Mouse (Mus musculus) heart, adult 18-20 months (tissue): ENCODE data around the gene Clec5a. TPM values are rescaled to one million over a fixed set of nuclear protein-coding genes. Genes with fewer than 3 reads are reported as not detected.
"Not testable (repeated sequence)": the region's sequence is repeated elsewhere in the genome, so short reads cannot be mapped to it uniquely, and the experiment has no call there.

Experiments
- DNase-seq, 2 experiments: peaks; one replicate each; pipeline ENCODE4 v3.0.0; 2021 to 2022; ENCODE audit warnings: mixed read lengths in 1 of 2
- long read RNA-seq, 2 experiments: library from polyadenylated mRNA; stranded (forward); transcript quantifications; one replicate each; pipeline ENCODE4 v2.0.0; 2021
- total RNA-seq, 2 experiments: library from RNA; stranded (reverse); gene quantifications; 2 replicates each; pipeline ENCODE4 v1.2.3; 2021

The Clec5a gene
- total RNA-seq, result under 1 TPM; 0.54 to 0.92 TPM
- long read RNA-seq, experiment 1, partial matches to known transcripts, result 0 of 1 reads
- long read RNA-seq, experiment 1, other reads (novel, unspliced or antisense), result 0 of 1 reads
- long read RNA-seq, experiment 2, partial matches to known transcripts, result 0 of 1 reads
- long read RNA-seq, experiment 2, other reads (novel, unspliced or antisense), result 0 of 1 reads

- DNase-seq, result peak; percentile 4 to 14
Measured at GRCm38 (mm10) chr6:40585645-40586044, at the start of gene Clec5a. TSS of gene Clec5a (minus strand) at chr6:40585821.

- no peak for DNase-seq
Measured at GRCm38 (mm10) chr6:40634640-40635071, 49.0 kb upstream of the Clec5a start.

DNA sequence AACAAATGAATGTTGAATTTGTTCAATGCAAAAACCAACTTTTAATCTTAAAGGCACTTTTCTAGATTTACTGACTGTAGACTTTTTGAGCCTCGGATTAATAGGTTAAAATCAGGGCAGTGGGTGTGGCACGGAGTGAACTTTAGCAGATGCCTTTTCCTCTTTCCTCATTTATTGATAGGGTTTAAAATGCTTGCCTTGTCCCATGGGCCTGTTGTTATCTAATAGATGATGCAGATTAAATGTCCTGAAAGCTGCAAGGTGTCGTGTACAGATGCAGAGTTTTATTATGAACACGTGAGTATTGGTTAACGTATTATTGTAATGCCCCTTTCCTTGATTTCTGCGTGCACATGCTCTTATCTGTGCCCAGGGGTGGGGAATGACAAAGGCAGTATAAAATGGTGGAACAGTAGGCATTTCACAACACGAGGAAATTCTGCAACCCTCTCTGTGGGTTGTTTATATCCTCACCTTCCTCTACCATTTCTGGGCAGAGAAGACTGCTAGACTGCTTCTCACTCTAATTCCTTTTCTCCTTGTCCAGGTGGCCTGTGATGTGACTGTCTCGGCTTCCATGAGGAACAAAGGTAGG lies 42.9 kb upstream of the Clec5a start, which contains the start of gene Mgam:
Gene Mgam (plus strand): TSS at position 426 of the 595 bp plus-strand sequence.
- DNase-seq, result no peak

DNA sequence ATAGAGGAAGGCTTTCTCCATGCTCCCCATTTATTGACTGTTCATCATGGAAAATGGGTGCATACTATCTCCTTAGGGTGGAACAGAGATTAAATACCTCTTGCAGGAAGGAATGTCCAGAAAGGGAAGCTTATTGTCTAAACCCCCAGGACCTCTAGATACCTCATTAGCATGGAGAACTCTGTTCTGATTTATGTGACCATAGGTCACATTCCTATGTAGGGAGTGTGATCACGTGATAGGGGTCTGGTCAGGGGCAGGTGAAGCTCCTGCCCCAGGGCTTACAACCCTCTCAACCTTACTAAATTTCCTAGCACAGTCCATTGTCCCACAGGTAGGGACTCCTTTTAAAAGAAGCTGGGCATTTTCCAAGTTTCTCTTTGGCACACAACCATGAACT lies 40.5 kb upstream of the Clec5a start:
- no peak for DNase-seq

DNA sequence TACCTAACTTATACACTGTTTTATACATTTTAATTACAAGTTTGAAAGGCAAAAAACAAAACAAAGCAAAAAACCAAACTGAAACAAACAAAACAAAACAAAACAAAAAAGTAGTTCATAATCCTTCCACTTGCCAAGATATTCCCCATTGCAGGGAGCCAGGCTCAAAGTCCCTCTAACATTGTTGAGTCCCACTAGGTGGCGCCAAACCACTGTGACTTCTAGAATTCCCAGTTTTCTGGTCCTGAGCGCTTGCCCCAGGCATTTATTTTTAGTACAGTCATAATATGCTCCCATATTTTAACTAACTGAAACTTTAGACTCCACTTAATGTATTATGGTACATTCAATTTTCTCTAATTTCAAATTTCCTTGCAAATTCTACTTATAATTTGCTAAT lies 32.3 kb upstream of the Clec5a start:
- DNase-seq, result peak; percentile 27 to 78

GRCm38 (mm10) chr6:40613260-40613852 lies 27.7 kb upstream of the Clec5a start, which contains the start of gene Tas2r138:
TSS of gene Tas2r138 (minus strand) at chr6:40613310.
- DNase-seq, result no peak

GRCm38 (mm10) chr6:40610244-40610643 lies 24.6 kb upstream of the Clec5a start:
- no peak for DNase-seq

- DNase-seq, result peak; percentile 28 to 39
Measured at GRCm38 (mm10) chr6:40607431-40607830, 21.8 kb upstream of the Clec5a start.

GRCm38 (mm10) chr6:40598546-40598945 lies 12.9 kb upstream of the Clec5a start:
- not testable (repeated sequence) for DNase-seq

GRCm38 (mm10) chr6:40594804-40595550 lies 9.4 kb upstream of the Clec5a start:
- DNase-seq, result no peak

GRCm38 (mm10) chr6:40588346-40588745 lies 2.7 kb upstream of the Clec5a start:
- DNase-seq, result no peak

DNA sequence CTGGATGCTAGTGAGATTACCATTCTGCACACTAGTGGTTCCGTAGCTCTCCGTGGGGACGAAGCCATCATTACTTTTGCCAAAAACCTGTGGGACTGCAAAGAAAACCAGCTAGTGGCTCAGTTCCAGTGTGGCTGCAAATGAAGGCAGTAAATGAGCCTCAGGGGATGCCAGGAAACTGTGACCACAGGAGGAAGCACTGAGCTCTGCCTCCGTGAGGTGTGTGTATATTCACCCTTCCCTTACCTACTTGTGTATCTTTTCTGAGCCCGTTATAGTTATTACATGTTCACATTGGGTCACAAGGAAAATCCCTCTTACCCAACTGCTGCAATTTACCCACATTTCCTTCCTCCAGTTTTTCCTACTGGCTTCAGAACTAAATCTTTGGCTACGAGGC lies 1.3 kb downstream of the Clec5a start:
- DNase-seq, result no peak

- peak; percentile 5 to 37 for DNase-seq
Measured at GRCm38 (mm10) chr6:40576305-40576704, 9.3 kb downstream of the Clec5a start.

DNA sequence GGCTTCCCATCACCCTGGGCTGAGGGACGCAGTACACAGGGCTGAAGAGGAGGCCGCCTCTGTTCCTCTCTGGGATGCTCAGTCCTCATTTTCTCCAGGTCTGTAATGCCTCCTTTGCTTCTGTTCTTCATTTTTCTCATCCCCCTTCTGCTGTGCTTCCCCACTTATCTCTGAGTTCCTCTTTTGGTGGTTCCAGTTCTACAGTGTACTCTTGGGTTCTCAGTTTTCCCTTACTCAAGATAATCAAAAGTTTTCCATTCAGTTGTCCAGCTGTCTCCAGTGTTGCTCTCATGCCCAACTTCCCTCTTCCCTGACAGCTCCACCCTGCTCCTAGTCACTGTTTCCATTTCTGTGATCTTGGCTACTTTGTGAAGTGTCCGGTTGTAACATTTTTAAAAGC lies 12.0 kb downstream of the Clec5a start:
- peak in 1 of 2 experiments; percentile 38 for DNase-seq

DNA sequence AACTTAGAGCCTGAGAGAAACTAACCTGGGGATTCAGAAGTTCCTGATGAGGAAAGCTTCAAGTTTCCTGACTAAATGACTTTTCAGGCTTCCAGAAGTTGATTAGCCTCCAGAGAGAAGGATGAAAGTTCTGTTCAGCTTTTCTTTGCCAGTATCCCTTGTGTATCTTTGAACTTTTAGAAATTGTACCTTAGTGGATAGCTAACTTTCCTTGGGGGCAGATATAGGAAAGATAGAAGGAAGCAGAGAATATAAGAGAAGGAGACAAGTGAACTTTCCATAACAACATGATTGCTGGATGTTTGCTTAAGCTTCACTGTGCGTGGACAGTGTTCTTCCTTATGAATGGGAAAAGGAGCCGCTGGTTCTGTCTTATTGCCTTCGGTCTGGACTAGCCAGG lies 16.4 kb downstream of the Clec5a start, which contains the start of gene Olfr460:
Gene Olfr460 (plus strand): TSS at position 301 of the 400 bp plus-strand sequence.
- DNase-seq, result no peak

DNA sequence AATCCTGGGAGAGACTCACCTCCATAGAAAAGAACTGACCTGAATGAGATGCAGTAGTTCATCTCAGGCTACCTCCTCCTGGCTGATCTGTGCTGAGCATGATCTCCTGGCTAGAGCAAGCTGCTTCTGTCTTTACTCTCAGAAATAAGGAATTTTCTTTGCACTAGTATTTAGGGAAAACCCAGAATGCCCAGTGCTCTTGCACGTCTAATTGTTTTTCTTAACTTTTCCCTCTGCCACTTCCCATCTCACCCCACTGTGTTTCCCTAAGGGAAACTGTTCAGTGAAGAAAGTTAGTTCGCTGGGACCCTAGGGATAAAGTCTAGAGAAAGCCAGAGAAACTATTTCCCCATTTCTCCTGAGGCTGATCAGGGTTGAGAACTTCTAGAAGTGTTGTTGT lies 30.7 kb downstream of the Clec5a start, which contains the start of gene Olfr461:
Gene Olfr461 (minus strand): TSS at position 101 of the 400 bp plus-strand sequence.
- DNase-seq, result no peak

GRCm38 (mm10) chr6:40544690-40545089 lies 40.9 kb downstream of the Clec5a start:
- no peak for DNase-seq

Other genes starting within 250 kb of the Clec5a start
- gene E330009J07Rik, start 149.7 kb downstream of the Clec5a start, total RNA-seq, result 1 to 10 TPM; 4.0 to 4.3 TPM
- not detected for gene Wee2, start 146.7 kb downstream of the Clec5a start, total RNA-seq
- gene Ssbp1, start 114.5 kb downstream of the Clec5a start, total RNA-seq, result 10 to 100 TPM; 31.9 to 32.3 TPM
- not detected for gene Tas2r137, start 94.6 kb downstream of the Clec5a start, total RNA-seq
- gene Tas2r108, start 92.3 kb downstream of the Clec5a start, total RNA-seq, result not detected
- not detected for gene Prss37, start 66.3 kb downstream of the Clec5a start, total RNA-seq
- gene Olfr461, start 30.8 kb downstream of the Clec5a start, total RNA-seq, result not detected
- gene Olfr460, start 16.3 kb downstream of the Clec5a start, total RNA-seq, result not detected
- not detected for gene Tas2r138, start 27.5 kb upstream of the Clec5a start, total RNA-seq
- gene Mgam, start 43.0 kb upstream of the Clec5a start, total RNA-seq, result under 1 TPM; 0.10 to 0.12 TPM